Mouse (Mus musculus) limb, embryonic 13.5 days (tissue): ENCODE results near the gene Stam. TPM values are rescaled to one million over a fixed set of nuclear protein-coding genes. Genes with fewer than 3 reads are reported as not detected.
"Not testable (repeated sequence)": the region's sequence is repeated elsewhere in the genome, so short reads cannot be mapped to it uniquely, and the experiment has no call there.

Experiments
- ATAC-seq: fragments of 200-750 bp; cut with Nextera tagmentation; 2 replicates; pipeline ENCODE4 v1.8.0; 2017; ENCODE audit warnings: low read depth, moderate number of reproducible peaks, moderate TSS enrichment; ENCODE audit not compliant: low FRiP score
- H3K27ac ChIP-seq: fragments of 300-500 bp; sonication (generic); 2 replicates; pipeline ENCODE4 v1.5.1; 2015; ENCODE audit warnings: inconsistent platforms, mild to moderate bottlenecking, moderate library complexity
- H3K27me3 ChIP-seq: fragments of 300-500 bp; sonication (generic); 2 replicates; pipeline ENCODE4 v1.6.1; 2015; ENCODE audit warnings: mild to moderate bottlenecking, inconsistent platforms
- H3K36me3 ChIP-seq: fragments of 300-500 bp; sonication (generic); 2 replicates; pipeline ENCODE4 v1.6.1; 2015; ENCODE audit warnings: inconsistent platforms, mild to moderate bottlenecking, moderate library complexity
- H3K4me1 ChIP-seq: fragments of 300-500 bp; sonication (generic); 2 replicates; pipeline ENCODE4 v1.6.1; 2015; ENCODE audit warnings: inconsistent platforms
- H3K4me2 ChIP-seq: fragments of 300-500 bp; sonication (generic); replicated peaks from 2 replicates; pipeline ENCODE4 v1.6.1; 2015; ENCODE audit warnings: inconsistent platforms, mild to moderate bottlenecking, moderate library complexity
- H3K4me3 ChIP-seq: fragments of 300-500 bp; sonication (generic); 2 replicates; pipeline ENCODE4 v1.5.1; 2015; ENCODE audit warnings: moderate library complexity, mild to moderate bottlenecking, inconsistent platforms
- H3K9ac ChIP-seq: fragments of 300-500 bp; sonication (generic); 2 replicates; pipeline ENCODE4 v1.6.1; 2015; ENCODE audit warnings: mild to moderate bottlenecking, inconsistent platforms
- H3K9me3 ChIP-seq: fragments of 300-500 bp; sonication (generic); 2 replicates; pipeline ENCODE4 v1.6.1; 2016; ENCODE audit warnings: inconsistent platforms
- WGBS: fragments of 180-500 bp; shearing (Covaris S2); methylation state at CpG from one replicate; pipeline ENCODE4 v1.1.7; 2015; 5-methylcytosine and 5-hydroxymethylcytosine counted together
- polyA plus RNA-seq: library from polyadenylated mRNA; unstranded; fragments of >200 nt; fragmentation: Nextera tagmentation; extraction: Ambion mirVana; gene quantifications from 2 replicates; pipeline ENCODE4 v1.2.1, GENCODE M21; 2015

Gene Stam
- polyA plus RNA-seq, 1 experiment from 2014 or later, result 82.2 TPM

GRCm38 (mm10) chr2:14165066-14165465 is 91.2 kb downstream of the Stam start:
- 72% methylated on average over 2 of the region's 2 CpGs for WGBS

GRCm38 (mm10) chr2:14165618-14166344 is 91.9 kb downstream of the Stam start:
- 73% methylated on average over 3 of the region's 3 CpGs for WGBS
- Histone ChIP-seq H3K4me2 (no peak overlapping the region), H3K9ac (no peak overlapping the region), H3K9me3 (no peaks in the 10 kb centered on the region), H3K27me3 (no peaks in the 10 kb centered on the region), H3K36me3 (no peaks in the 10 kb centered on the region), H3K27ac (no peak overlapping the region), H3K4me1 (no peaks in the 10 kb centered on the region), H3K4me3 (no peak overlapping the region)
- ATAC-seq, result no peak

More at GRCm38 (mm10) chr2:14165066-14165465, 91.2 kb downstream of the Stam start:
- Histone ChIP-seq H3K4me2 (no peak overlapping the region), H3K4me1 (no peaks in the 10 kb centered on the region), H3K4me3 (no peak overlapping the region), H3K36me3 (no peaks in the 10 kb centered on the region), H3K27ac (no peak overlapping the region), H3K9ac (no peak overlapping the region), H3K9me3 (no peaks in the 10 kb centered on the region), H3K27me3 (no peaks in the 10 kb centered on the region)
- ATAC-seq, result no peak

- H3K27me3 ChIP-seq, result no peaks in the 10 kb centered on the region
- no peak overlapping the region for H3K27ac ChIP-seq
- no peak for ATAC-seq
- H3K4me1 ChIP-seq, result no peaks in the 10 kb centered on the region
- H3K36me3 ChIP-seq, result no peaks in the 10 kb centered on the region
- no peak overlapping the region for H3K4me3 ChIP-seq
- no peak overlapping the region for H3K9ac ChIP-seq
- no peaks in the 10 kb centered on the region for H3K9me3 ChIP-seq
- no peak overlapping the region for H3K4me2 ChIP-seq
These were observed 93.8 kb downstream of the Stam start for GRCm38 (mm10) chr2:14167721-14168120.

- no peak for ATAC-seq
- Histone ChIP-seq H3K9me3 (no peaks in the 10 kb centered on the region), H3K4me1 (no peaks in the 10 kb centered on the region), H3K27ac (no peak within 1 kb of the TSS), H3K9ac (no peak within 1 kb of the TSS), H3K4me2 (no peak within 1 kb of the TSS), H3K4me3 (no peak within 1 kb of the TSS), H3K27me3 (no peaks in the 10 kb centered on the region), H3K36me3 (no peaks in the 10 kb centered on the region)
- 61% methylated on average over 3 of the region's 3 CpGs for WGBS
These were observed 100.4 kb downstream of the Stam start, which contains the start of gene Tmem236 for GRCm38 (mm10) chr2:14174334-14174733. Gene Tmem236 (plus strand): TSS chr2:14174523.

DNA sequence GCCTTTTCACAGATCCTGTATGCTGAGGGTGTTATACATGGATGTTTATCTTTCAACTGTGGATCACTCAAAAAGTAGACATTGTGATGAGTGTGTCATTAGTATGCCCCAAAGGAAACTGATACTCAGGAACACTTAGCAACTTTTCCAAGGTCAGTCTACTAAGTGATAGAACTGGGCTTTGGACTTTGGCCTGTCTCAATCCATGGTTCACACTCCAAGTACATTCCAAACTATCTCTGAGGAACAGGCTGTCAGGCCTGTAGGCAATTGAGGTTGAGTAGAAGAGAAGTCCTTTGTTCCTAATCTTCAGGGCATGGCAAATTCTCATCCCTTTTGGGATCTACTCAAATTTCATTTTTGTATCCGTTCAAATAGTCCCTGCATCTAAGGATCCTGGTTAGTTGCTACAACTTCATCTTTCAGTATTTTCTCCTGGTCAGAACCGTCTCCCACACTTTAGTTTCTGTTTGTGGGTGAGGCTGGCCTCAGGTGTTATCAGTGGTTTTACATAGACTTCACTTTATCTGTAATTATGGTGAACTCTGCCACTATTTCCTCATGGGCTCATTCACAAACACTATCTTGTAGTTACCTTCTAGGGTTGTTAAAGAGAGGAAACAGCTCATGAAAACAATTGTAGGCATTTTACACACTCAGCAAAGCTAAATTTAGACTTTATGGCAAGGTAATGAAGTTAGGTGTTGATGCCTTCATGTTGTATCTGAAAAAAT is 102.7 kb downstream of the Stam start:
- H3K27ac ChIP-seq, result no peak overlapping the region
- H3K9me3 ChIP-seq, result no peaks in the 10 kb centered on the region
- H3K4me3 ChIP-seq, result no peak overlapping the region
- no peaks in the 10 kb centered on the region for H3K36me3 ChIP-seq
- no peaks in the 10 kb centered on the region for H3K4me1 ChIP-seq
- no peak overlapping the region for H3K4me2 ChIP-seq
- no peak overlapping the region for H3K9ac ChIP-seq
- WGBS, result 75% methylated on average over 2 of the region's 2 CpGs
- H3K27me3 ChIP-seq, result no peaks in the 10 kb centered on the region
- no peak for ATAC-seq

DNA sequence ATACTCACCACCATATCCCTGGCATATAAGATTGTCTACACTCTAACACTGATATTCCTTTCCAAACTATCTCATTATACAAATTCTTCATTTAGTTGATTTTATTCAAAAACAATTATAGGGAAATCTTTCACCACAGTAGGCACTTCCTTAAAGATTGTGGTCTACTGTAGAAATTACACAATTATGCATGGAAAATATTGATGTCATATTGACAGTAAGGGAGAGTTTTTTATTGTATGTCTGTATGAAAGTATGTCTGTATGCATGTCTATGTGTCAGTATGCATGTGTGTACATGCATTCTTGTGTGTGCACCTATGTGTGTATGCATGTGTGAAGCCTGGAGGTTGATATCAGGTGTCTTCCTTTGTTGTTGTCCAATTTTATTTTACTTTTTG is 110.5 kb downstream of the Stam start:
- ATAC-seq, result no peak
- H3K27me3 ChIP-seq, result no peaks in the 10 kb centered on the region
- no peak overlapping the region for H3K4me3 ChIP-seq
- H3K9me3 ChIP-seq, result no peaks in the 10 kb centered on the region
- no peaks in the 10 kb centered on the region for H3K36me3 ChIP-seq
- H3K9ac ChIP-seq, result no peak overlapping the region
- no peaks in the 10 kb centered on the region for H3K4me1 ChIP-seq
- H3K27ac ChIP-seq, result no peak overlapping the region
- no peak overlapping the region for H3K4me2 ChIP-seq

DNA sequence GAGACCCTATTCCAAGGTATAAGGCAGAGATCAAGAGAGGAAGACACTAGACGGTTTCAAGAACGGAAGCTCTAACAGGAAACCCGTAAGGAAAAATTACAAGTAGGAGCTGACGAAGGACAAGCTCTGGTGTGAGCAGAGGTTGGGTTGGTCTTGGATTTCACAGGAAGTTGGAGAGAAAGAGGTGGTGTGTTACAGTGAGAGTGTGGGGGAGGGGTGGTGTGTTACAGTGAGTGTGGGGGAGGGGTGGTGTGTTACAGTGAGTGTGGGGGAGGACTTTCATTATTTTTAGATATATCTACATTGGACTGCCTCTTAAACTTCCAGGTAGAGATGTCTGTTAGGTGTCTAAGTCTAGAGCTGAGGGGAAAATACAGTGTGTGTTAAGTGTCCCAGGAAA is 116.8 kb downstream of the Stam start:
- 68% methylated on average over 4 of the region's 4 CpGs for WGBS
- no peaks in the 10 kb centered on the region for H3K9me3 ChIP-seq
- H3K4me1 ChIP-seq, result no peaks in the 10 kb centered on the region
- H3K4me2 ChIP-seq, result no peak overlapping the region
- no peak overlapping the region for H3K27ac ChIP-seq
- no peak overlapping the region for H3K9ac ChIP-seq
- H3K27me3 ChIP-seq, result no peaks in the 10 kb centered on the region
- no peak for ATAC-seq
- no peaks in the 10 kb centered on the region for H3K36me3 ChIP-seq
- H3K4me3 ChIP-seq, result no peak overlapping the region

DNA sequence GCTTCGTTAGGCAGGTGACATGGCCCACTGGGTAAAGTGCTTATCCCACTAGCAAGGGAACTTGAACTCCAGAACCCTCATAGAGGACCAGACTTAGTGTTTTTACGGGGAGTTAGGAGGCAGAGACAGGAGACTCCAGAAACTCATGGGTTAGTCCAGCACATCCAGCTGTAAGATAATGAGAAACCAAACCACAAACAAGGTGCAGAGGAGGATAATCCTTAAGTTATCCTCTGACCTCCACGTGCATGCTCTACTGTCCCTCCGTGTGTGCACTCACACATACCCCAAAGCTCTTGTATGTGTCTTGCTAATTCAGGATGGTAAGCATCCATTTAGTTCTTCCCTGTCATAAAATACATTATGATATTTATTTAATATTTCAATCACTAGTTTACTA is 117.7 kb downstream of the Stam start:
- no peak overlapping the region for H3K4me2 ChIP-seq
- H3K4me3 ChIP-seq, result no peak overlapping the region
- no peak overlapping the region for H3K9ac ChIP-seq
- H3K27ac ChIP-seq, result no peak overlapping the region
- no peaks in the 10 kb centered on the region for H3K27me3 ChIP-seq
- H3K9me3 ChIP-seq, result no peaks in the 10 kb centered on the region
- H3K36me3 ChIP-seq, result no peaks in the 10 kb centered on the region
- 78% methylated on average over 4 of the region's 4 CpGs for WGBS
- no peaks in the 10 kb centered on the region for H3K4me1 ChIP-seq
- ATAC-seq, result no peak

GRCm38 (mm10) chr2:14192046-14192445 is 118.1 kb downstream of the Stam start:
- Histone ChIP-seq H3K27me3 (no peaks in the 10 kb centered on the region), H3K4me2 (no peak overlapping the region), H3K4me1 (no peaks in the 10 kb centered on the region), H3K36me3 (no peaks in the 10 kb centered on the region), H3K9ac (no peak overlapping the region), H3K27ac (no peak overlapping the region), H3K9me3 (no peaks in the 10 kb centered on the region), H3K4me3 (no peak overlapping the region)
- ATAC-seq, result no peak
- WGBS, result 65% methylated on average over 6 of the region's 6 CpGs

DNA sequence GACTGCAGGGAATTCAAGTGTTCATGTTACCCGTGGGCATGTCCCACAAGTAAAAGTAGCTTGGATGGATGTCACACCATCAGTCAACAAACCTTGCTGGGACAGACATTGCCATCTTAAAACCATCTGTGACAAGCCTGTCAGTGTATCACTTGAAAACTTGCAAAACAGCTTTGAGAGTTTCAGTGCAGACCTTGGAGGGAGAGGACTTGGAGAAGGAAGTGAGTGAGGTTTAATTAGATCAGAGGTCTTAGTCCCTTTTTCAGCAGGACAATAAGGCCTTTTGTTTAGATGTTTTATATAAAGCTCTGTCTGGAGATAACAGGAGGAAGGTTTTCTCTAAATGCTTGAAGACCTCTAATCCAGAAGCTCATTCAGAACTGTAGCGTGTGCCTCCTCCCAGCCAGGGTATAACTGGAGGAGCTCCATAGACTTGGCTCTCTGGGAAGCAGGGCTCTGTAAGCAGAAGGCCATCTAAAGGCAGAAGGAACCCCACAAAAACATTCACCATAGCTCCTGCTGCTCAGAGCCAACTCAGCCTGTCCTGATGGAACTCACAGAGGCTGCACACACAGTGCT is 124.5 kb downstream of the Stam start:
- H3K36me3 ChIP-seq, H3K9ac ChIP-seq, H3K27me3 ChIP-seq, H3K4me2 ChIP-seq, H3K4me3 ChIP-seq, H3K4me1 ChIP-seq, H3K27ac ChIP-seq, ATAC-seq, H3K9me3 ChIP-seq: not testable (repeated sequence)
- WGBS, result no CpG with 5 or more reads among the region's 2 CpGs
